Mouse (Mus musculus) hindbrain, embryonic 13.5 days (tissue): ENCODE results near the gene Kank2. TPM values are rescaled to one million over a fixed set of nuclear protein-coding genes. Genes with fewer than 3 reads are reported as not detected.

Source experiments
- ATAC-seq: fragments of 200-750 bp; cut with Nextera tagmentation; 2 replicates; pipeline ENCODE4 v1.8.0; 2017; ENCODE audit warnings: moderate TSS enrichment; ENCODE audit not compliant: low FRiP score
- H3K27ac ChIP-seq: fragments of 300-500 bp; sonication (generic); 2 replicates; pipeline ENCODE4 v1.5.1; 2015; ENCODE audit warnings: inconsistent platforms, mild to moderate bottlenecking, moderate library complexity
- H3K27me3 ChIP-seq: fragments of 300-500 bp; sonication (generic); 2 replicates; pipeline ENCODE4 v1.6.1; 2015; ENCODE audit warnings: mild to moderate bottlenecking, inconsistent platforms
- H3K36me3 ChIP-seq: fragments of 300-500 bp; sonication (generic); 2 replicates; pipeline ENCODE4 v1.6.1; 2015; ENCODE audit warnings: mild to moderate bottlenecking, inconsistent platforms
- H3K4me1 ChIP-seq: fragments of 300-500 bp; sonication (generic); replicated peaks from 2 replicates; pipeline ENCODE4 v1.6.1; 2015; ENCODE audit warnings: inconsistent platforms
- H3K4me2 ChIP-seq: fragments of 300-500 bp; sonication (generic); 2 replicates; pipeline ENCODE4 v1.6.1; 2015; ENCODE audit warnings: inconsistent platforms, mild to moderate bottlenecking, moderate library complexity
- H3K4me3 ChIP-seq: fragments of 300-500 bp; sonication (generic); 2 replicates; pipeline ENCODE4 v1.5.1; 2015; ENCODE audit warnings: mild to moderate bottlenecking, inconsistent platforms
- H3K9ac ChIP-seq: fragments of 300-500 bp; sonication (generic); 2 replicates; pipeline ENCODE4 v1.6.1; 2015; ENCODE audit warnings: mild to moderate bottlenecking, inconsistent platforms
- H3K9me3 ChIP-seq: fragments of 300-500 bp; sonication (generic); 2 replicates; pipeline ENCODE4 v1.6.1; 2016; ENCODE audit warnings: inconsistent platforms
- WGBS: fragments of 180-500 bp; shearing (Covaris S2); methylation state at CpG from one replicate; pipeline ENCODE4 v1.1.7; 2015; 5-methylcytosine and 5-hydroxymethylcytosine counted together
- polyA plus RNA-seq: library from polyadenylated mRNA; unstranded; fragments of >200 nt; fragmentation: Nextera tagmentation; extraction: Ambion mirVana; gene quantifications from 2 replicates; pipeline ENCODE4 v1.2.1, GENCODE M21; 2015

Gene Kank2
- polyA plus RNA-seq, 1 experiment from 2014 or later: 4.7 TPM

- no peak overlapping the region for H3K9ac ChIP-seq
- no peaks in the 10 kb centered on the region for H3K9me3 ChIP-seq
- ATAC-seq: no peak
- H3K27me3 ChIP-seq: no peaks in the 10 kb centered on the region
- no peak overlapping the region for H3K27ac ChIP-seq
- H3K36me3 ChIP-seq: peaks cover 4% of the 10 kb centered on the region; the same call in 1 of the 2 replicates
- no peak overlapping the region for H3K4me2 ChIP-seq
- H3K4me3 ChIP-seq: no peak overlapping the region
- H3K4me1 ChIP-seq: no peaks in the 10 kb centered on the region
- WGBS: 90% methylated on average over 5 of the region's 5 CpGs
These were observed 12.6 kb upstream of the Kank2 start for GRCm38 (mm10) chr9:21811170-21811569.

- WGBS: 67% methylated on average over 3 of the region's 3 CpGs
- H3K27ac ChIP-seq: no peak overlapping the region
These were observed 10.0 kb upstream of the Kank2 start for GRCm38 (mm10) chr9:21808561-21808960.

GRCm38 (mm10) chr9:21806976-21807375 is 8.4 kb upstream of the Kank2 start:
- Histone ChIP-seq H3K27ac (no peak overlapping the region), H3K4me3 (no peak overlapping the region), H3K9ac (no peak overlapping the region), H3K36me3 (no peaks in the 10 kb centered on the region), H3K4me2 (no peak overlapping the region), H3K4me1 (no peaks in the 10 kb centered on the region), H3K9me3 (no peaks in the 10 kb centered on the region), H3K27me3 (no peaks in the 10 kb centered on the region)
- WGBS: 75% methylated on average over 11 of the region's 11 CpGs
- ATAC-seq: no peak

More at GRCm38 (mm10) chr9:21808561-21808960, 10.0 kb upstream of the Kank2 start:
- Histone ChIP-seq H3K4me1 (no peaks in the 10 kb centered on the region), H3K4me2 (no peak overlapping the region), H3K27me3 (no peaks in the 10 kb centered on the region), H3K4me3 (no peak overlapping the region), H3K36me3 (no peaks in the 10 kb centered on the region; the same call in 1 of the 2 replicates), H3K9me3 (no peaks in the 10 kb centered on the region), H3K9ac (no peak overlapping the region)
- no peak for ATAC-seq

GRCm38 (mm10) chr9:21806363-21806762 is 7.8 kb upstream of the Kank2 start:
- no peaks in the 10 kb centered on the region for H3K27me3 ChIP-seq
- no peaks in the 10 kb centered on the region for H3K36me3 ChIP-seq
- H3K27ac ChIP-seq: no peak overlapping the region
- H3K9me3 ChIP-seq: no peaks in the 10 kb centered on the region
- no peak overlapping the region for H3K9ac ChIP-seq
- WGBS: 76% methylated on average over 3 of the region's 3 CpGs
- no peak overlapping the region for H3K4me2 ChIP-seq
- H3K4me1 ChIP-seq: no peaks in the 10 kb centered on the region
- no peak overlapping the region for H3K4me3 ChIP-seq
- ATAC-seq: no peak

GRCm38 (mm10) chr9:21803986-21804644 is 5.6 kb upstream of the Kank2 start:
- no peak overlapping the region for H3K4me2 ChIP-seq
- peak; percentile 86 for ATAC-seq
- no peaks in the 10 kb centered on the region for H3K4me1 ChIP-seq
- H3K36me3 ChIP-seq: no peaks in the 10 kb centered on the region
- H3K27me3 ChIP-seq: no peaks in the 10 kb centered on the region
- no peak overlapping the region for H3K27ac ChIP-seq
- no peaks in the 10 kb centered on the region for H3K9me3 ChIP-seq
- 54% methylated on average over 12 of the region's 13 CpGs for WGBS
- H3K9ac ChIP-seq: 0 out of 2 replicates have a peak overlapping the region, but pooled peaks have one; percentile 15
- no peak overlapping the region for H3K4me3 ChIP-seq

GRCm38 (mm10) chr9:21801591-21801990 is 3.0 kb upstream of the Kank2 start:
- no peak overlapping the region for H3K4me3 ChIP-seq
- H3K36me3 ChIP-seq: no peaks in the 10 kb centered on the region
- H3K27me3 ChIP-seq: peaks cover 9% of the 10 kb centered on the region; the same call in 1 of the 2 replicates
- H3K9me3 ChIP-seq: no peaks in the 10 kb centered on the region
- no peak overlapping the region for H3K27ac ChIP-seq
- no peak overlapping the region for H3K9ac ChIP-seq
- peaks cover 18% of the 10 kb centered on the region for H3K4me1 ChIP-seq
- ATAC-seq: no peak
- no peak overlapping the region for H3K4me2 ChIP-seq
- WGBS: 94% methylated on average over 7 of the region's 7 CpGs

- H3K4me1 ChIP-seq: peaks cover 20% of the 10 kb centered on the region
- ATAC-seq: no peak
- no peak overlapping the region for H3K4me3 ChIP-seq
- no peaks in the 10 kb centered on the region for H3K9me3 ChIP-seq
- H3K27ac ChIP-seq: no peak overlapping the region
- H3K9ac ChIP-seq: no peak overlapping the region
- H3K36me3 ChIP-seq: no peaks in the 10 kb centered on the region
- 72% methylated on average over 7 of the region's 7 CpGs for WGBS
- H3K27me3 ChIP-seq: peaks cover 9% of the 10 kb centered on the region; the same call in 1 of the 2 replicates
- no peak overlapping the region for H3K4me2 ChIP-seq
These were observed 2.6 kb upstream of the Kank2 start for GRCm38 (mm10) chr9:21801121-21801520.

GRCm38 (mm10) chr9:21799010-21799350 is 436 bp upstream of the Kank2 start:
- no peak overlapping the region for H3K27ac ChIP-seq
- H3K9ac ChIP-seq: no peak overlapping the region
- H3K4me1 ChIP-seq: peaks cover 28% of the 10 kb centered on the region
- H3K9me3 ChIP-seq: no peaks in the 10 kb centered on the region
- no peak for ATAC-seq
- peak overlapping the region; percentile 64 for H3K4me3 ChIP-seq
- H3K27me3 ChIP-seq: peaks cover 9% of the 10 kb centered on the region; the same call in 1 of the 2 replicates
- H3K4me2 ChIP-seq: peak overlapping the region; percentile 81
- no peaks in the 10 kb centered on the region for H3K36me3 ChIP-seq
- 46% methylated on average over 3 of the region's 3 CpGs for WGBS

GRCm38 (mm10) chr9:21797921-21798344 is 611 bp downstream of the Kank2 start:
- Histone ChIP-seq H3K9me3 (no peaks in the 10 kb centered on the region), H3K4me1 (peaks cover 33% of the 10 kb centered on the region), H3K27me3 (peaks cover 9% of the 10 kb centered on the region; the same call in 1 of the 2 replicates), H3K9ac (peak overlapping the region; percentile 73), H3K4me3 (peak overlapping the region; percentile 64), H3K36me3 (no peaks in the 10 kb centered on the region), H3K27ac (peak overlapping the region; percentile 70), H3K4me2 (peak overlapping the region; percentile 81)
- 1% methylated on average over 24 of the region's 26 CpGs for whole genome bisulfite sequencing
- peak; percentile 38 for ATAC-seq

GRCm38 (mm10) chr9:21796919-21797318 is 1.6 kb downstream of the Kank2 start:
- Histone ChIP-seq H3K9ac (no peak overlapping the region; the same call in 1 of the 2 replicates), H3K27ac (no peak overlapping the region), H3K36me3 (no peaks in the 10 kb centered on the region), H3K4me3 (no peak overlapping the region), H3K4me1 (peaks cover 42% of the 10 kb centered on the region), H3K9me3 (no peaks in the 10 kb centered on the region), H3K4me2 (peak overlapping the region; percentile 81), H3K27me3 (peaks cover 9% of the 10 kb centered on the region; the same call in 1 of the 2 replicates)
- ATAC-seq: no peak
- WGBS: 73% methylated on average over 3 of the region's 3 CpGs

- no peaks in the 10 kb centered on the region for H3K36me3 ChIP-seq
- peak overlapping the region; percentile 35; the same call in 1 of the 2 replicates for H3K27ac ChIP-seq
- H3K9ac ChIP-seq: peak overlapping the region; percentile 43; the same call in 1 of the 2 replicates
- no peaks in the 10 kb centered on the region for H3K9me3 ChIP-seq
- 78% methylated on average over 3 of the region's 3 CpGs for WGBS
- ATAC-seq: no peak
- peaks cover 47% of the 10 kb centered on the region for H3K4me1 ChIP-seq
- H3K27me3 ChIP-seq: peaks cover 9% of the 10 kb centered on the region; the same call in 1 of the 2 replicates
- peak overlapping the region; percentile 8; the same call in 1 of the 2 replicates for H3K4me2 ChIP-seq
- no peak overlapping the region for H3K4me3 ChIP-seq
These were observed 2.3 kb downstream of the Kank2 start for GRCm38 (mm10) chr9:21796259-21796658.

GRCm38 (mm10) chr9:21795579-21795978 is 3.0 kb downstream of the Kank2 start:
- Histone ChIP-seq H3K27me3 (peaks cover 9% of the 10 kb centered on the region; the same call in 1 of the 2 replicates), H3K9me3 (no peaks in the 10 kb centered on the region), H3K4me3 (no peak overlapping the region), H3K36me3 (no peaks in the 10 kb centered on the region), H3K4me2 (no peak overlapping the region), H3K27ac (no peak overlapping the region), H3K9ac (no peak overlapping the region), H3K4me1 (peaks cover 47% of the 10 kb centered on the region)
- ATAC-seq: no peak
- WGBS: 73% methylated on average over 5 of the region's 5 CpGs

GRCm38 (mm10) chr9:21794925-21795324 is 3.6 kb downstream of the Kank2 start:
- Histone ChIP-seq H3K4me3 (no peak overlapping the region), H3K9ac (no peak overlapping the region), H3K36me3 (no peaks in the 10 kb centered on the region), H3K4me1 (peaks cover 47% of the 10 kb centered on the region), H3K4me2 (no peak overlapping the region), H3K9me3 (no peaks in the 10 kb centered on the region), H3K27ac (no peak overlapping the region), H3K27me3 (peaks cover 9% of the 10 kb centered on the region; the same call in 1 of the 2 replicates)
- ATAC-seq: no peak
- 96% methylated on average over 25 of the region's 25 CpGs for WGBS
